ENCODE assay signal across 8 mouse cellular contexts in the genomic region with DNA sequence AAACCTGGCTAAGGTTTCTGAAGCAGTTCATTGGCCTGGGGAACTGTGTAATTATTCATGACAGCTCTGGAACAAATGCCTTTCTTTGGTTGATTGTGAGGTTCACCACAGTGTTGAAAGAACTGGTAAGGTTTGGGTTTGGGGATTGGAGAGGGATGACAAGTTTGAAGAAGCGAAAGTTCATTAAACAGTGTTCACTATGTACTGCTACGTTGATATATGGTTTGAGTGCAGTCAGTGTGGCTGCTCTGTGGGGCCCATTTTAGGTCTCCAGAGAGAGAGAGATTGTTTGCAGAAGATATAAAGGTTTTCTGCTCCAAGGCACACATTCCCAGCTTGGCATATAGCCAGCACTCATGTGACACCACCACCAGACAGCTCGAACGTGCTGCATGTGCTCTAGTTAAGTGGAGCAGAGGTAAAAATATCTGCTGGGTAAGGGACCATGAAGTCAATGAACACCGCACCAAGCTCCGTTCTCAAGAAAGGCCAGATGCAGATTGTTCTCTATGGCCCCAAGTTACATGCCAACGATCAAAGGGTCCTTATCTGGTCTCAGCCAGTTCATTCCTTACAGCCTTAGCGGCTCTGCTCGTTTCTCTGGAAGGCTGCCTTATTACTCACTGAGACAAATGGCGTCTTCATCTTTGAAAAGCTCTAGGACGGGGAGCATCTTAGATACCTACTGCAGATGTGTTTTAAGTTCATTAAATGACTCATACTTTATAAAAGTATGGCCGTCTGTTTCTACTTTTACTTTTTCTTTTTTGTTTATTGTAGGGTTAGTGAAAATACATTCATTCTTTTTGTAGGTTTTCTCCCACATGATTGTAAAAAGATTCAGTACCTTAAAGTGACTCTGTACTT.
A peak's percentile ranks its signal among the peaks of the same experiment; 100 is the strongest.
DNase-seq lines count a peak whose midpoint lies in the region; ATAC-seq and TF ChIP-seq lines count a peak whose summit lies in the region.

No protein-coding gene starts in this region.

- peak overlapping the region; percentile 98 for H3K27ac ChIP-seq in kidney, adult 2 months (ENCODE audit: insufficient read depth, low read depth, low read length)

- intact Hi-C loops in heart, postnatal 25 days (cut with DNase I): loop anchor here (5.0 kb wide), 1 partner anchor 54 kb away; no protein-coding TSS in a partner anchor

- peaks cover 15% of the 10 kb centered on the region for H3K4me1 ChIP-seq in G1E (ENCODE audit: insufficient read depth, low read depth, low read length)
- peaks cover 13% of the 10 kb centered on the region; the same call in 1 of the 2 replicates for H3K4me1 ChIP-seq in kidney, adult 2 months (ENCODE audit: control insufficient read depth, insufficient read depth, low read length)

- H3K9me3 ChIP-seq in G1E (replicated peaks): no peaks in the 10 kb centered on the region

- peaks cover 4% of the 10 kb centered on the region for H3K36me3 ChIP-seq in G1E (replicated peaks)
- H3K36me3 ChIP-seq in kidney, adult 2 months (ENCODE audit: control insufficient read depth, insufficient read depth, low read length): no peaks in the 10 kb centered on the region

- peak; percentile 89 for DNase-seq in heart, adult 11 months
- DNase-seq in heart, postnatal 25 days (ENCODE audit: low spot score): no peak
- DNase-seq in G1E (ENCODE audit: low spot score): no peak
- DNase-seq in embryo, embryonic 9.5 days (ENCODE audit: extremely low spot score): peak; percentile 4
- peak; percentile 94 for DNase-seq in kidney, adult 2 months
- DNase-seq in urinary bladder, postnatal 25 days (ENCODE audit: low spot score): no peak
- DNase-seq in layer of hippocampus, postnatal 25 days (ENCODE audit: extremely low spot score in 1 of 2, low spot score in 1 of 2): no peak

- H3K4me3 ChIP-seq in G1E (ENCODE audit: low read depth, low read length): no peak overlapping the region
- H3K4me3 ChIP-seq in kidney, adult 2 months (ENCODE audit: insufficient read depth, low read depth, low read length): no peak overlapping the region

- no peaks in the 10 kb centered on the region for H3K27me3 ChIP-seq in G1E (ENCODE audit: insufficient read depth, low read length)
- no peaks in the 10 kb centered on the region for H3K27me3 ChIP-seq in kidney, adult 2 months (replicated peaks; ENCODE audit: control insufficient read depth, insufficient read depth, low read length)

- 27% methylated on average over 12 of the region's 12 CpGs for WGBS in kidney, adult 2 months

- TF ChIP-seq CTCF in G1E (IDR thresholded peaks at IDR 0.05; ENCODE audit: low read depth, low read length): no peak
- TF ChIP-seq CTCF in kidney, adult 2 months (conservative IDR thresholded peaks at IDR 0.05; ENCODE audit: insufficient read depth, insufficient read length, low read depth, low read length): no peak

- TF ChIP-seq POLR2A in kidney, adult 2 months (IDR thresholded peaks at IDR 0.05; ENCODE audit: low read depth, low read length): no peak

- peak; percentile 50 for ATAC-seq in G1E (ENCODE audit: extremely low read depth, insufficient number of reproducible peaks, low FRiP score, poor library complexity, severe bottlenecking)
- ATAC-seq in megakaryocyte-erythroid progenitor cell, adult 5-6 weeks (replicated peaks; ENCODE audit: low FRiP score, low TSS enrichment, poor library complexity, severe bottlenecking): peak; percentile 50; the same call in 1 of the 2 replicates

Comparison
In these comparisons a context has a peak if more than half of its experiments do, and no peak if none do; other contexts are left out.
1. DNase-seq: peak in heart, adult 11 months (single experiment), embryo, embryonic 9.5 days (single experiment) and kidney, adult 2 months (single experiment); none in heart, postnatal 25 days (single experiment), G1E (single experiment), urinary bladder, postnatal 25 days (single experiment) and layer of hippocampus, postnatal 25 days (0 of 2).